Mouse (Mus musculus): ENCODE measurements around the gene Gm47959. TPM values are rescaled to one million over a fixed set of nuclear protein-coding genes. Genes with fewer than 3 reads are reported as not detected.

Gm47959 gene
- polyA plus RNA-seq, 1 experiment from 2014 or later = not detected

DNA sequence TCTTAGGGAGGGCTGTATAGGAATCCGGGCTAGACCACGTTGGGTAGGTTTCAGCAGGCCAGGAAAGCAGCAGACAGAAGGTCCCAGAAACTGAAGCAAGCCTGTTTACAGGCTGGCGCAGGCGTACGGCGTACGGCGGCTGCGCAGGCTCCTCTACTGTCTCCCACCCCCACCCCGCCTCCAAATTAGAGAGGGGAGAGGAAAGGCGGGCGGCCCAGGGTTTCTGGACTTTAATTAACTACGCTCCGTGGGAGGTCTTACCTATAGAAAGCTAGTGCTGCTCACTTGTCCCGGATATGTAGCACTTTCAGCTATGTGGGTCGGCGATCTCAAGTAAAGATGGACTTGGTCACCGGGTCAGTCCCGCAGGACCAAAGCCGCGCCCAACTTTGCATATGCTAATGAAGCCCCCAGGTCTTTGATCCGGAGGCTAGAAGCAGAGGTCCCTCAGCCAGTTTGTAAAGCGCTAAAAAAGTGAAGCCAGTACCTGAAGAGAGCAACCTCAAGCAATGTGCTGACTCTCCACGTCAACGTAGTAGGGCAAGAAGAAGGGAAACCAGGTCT is 37.8 kb downstream of the Gm47959 start, which contains the start of gene Slc19a3:
TSS of gene Slc19a3 (minus strand) at position 340 of the 564 bp plus-strand sequence.
- Histone ChIP-seq H3K27ac (peak within 1 kb of the TSS; percentile 62), H3K27me3 (ENCODE audit: insufficient read depth, poor library complexity, severe bottlenecking) (no peaks in the 10 kb centered on the region), H3K36me3 (no peaks in the 10 kb centered on the region), H3K4me3 (peak within 1 kb of the TSS; percentile 60), H3K4me1 (replicated peaks) (peaks cover 11% of the 10 kb centered on the region), H3K9me3 (no peaks in the 10 kb centered on the region)
- peak; percentile 54 for DNase-seq (ENCODE audit: low spot score)
- under 1% methylated on average over 25 of the region's 25 CpGs for WGBS

DNA sequence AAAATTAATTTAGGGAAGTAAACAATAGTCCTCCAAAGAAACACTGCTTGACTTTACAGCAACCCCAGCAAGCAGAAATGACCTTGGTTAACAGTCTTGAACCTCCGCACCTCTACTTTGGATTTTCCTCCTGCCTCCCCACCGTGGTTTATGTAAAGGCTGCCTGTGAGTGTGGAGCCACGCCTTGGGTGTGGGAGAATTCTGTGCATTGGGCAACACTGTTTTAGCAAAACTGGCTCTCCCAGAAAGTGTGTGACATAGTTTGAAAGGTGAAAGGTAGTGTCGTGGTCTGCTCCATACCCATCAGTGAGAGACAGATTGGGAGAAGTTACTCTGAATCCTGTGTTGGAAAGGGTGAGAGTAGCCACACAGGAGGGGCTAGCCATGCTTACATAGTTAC is 38.7 kb downstream of the Gm47959 start:
- DNase-seq (ENCODE audit: low spot score) = no peak
- H3K36me3 ChIP-seq = no peaks in the 10 kb centered on the region
- H3K4me3 ChIP-seq = no peak overlapping the region
- H3K9me3 ChIP-seq = no peaks in the 10 kb centered on the region
- peaks cover 11% of the 10 kb centered on the region for H3K4me1 ChIP-seq (replicated peaks)
- WGBS = 78% methylated on average over 4 of the region's 4 CpGs
- H3K27ac ChIP-seq = no peak overlapping the region
- H3K27me3 ChIP-seq (ENCODE audit: insufficient read depth, poor library complexity, severe bottlenecking) = no peaks in the 10 kb centered on the region

DNA sequence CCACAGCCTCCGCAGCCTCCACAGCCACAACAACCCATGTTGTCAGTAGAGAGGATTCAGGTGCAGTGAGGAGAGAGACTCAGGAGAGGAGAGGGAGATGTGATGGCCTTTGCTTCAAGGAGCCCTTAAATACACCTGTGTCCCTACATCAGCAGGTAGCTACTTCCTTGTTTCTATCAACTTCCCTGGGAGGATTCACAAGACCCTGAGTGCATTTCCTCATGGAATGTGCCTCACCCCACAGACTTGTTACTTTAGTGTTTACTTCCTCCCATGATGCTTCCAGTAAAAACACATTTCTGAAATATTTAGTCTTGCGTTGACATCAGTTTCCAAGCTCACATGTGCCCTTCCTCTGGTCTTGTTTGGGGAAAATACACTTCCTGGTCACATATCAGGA is 42.0 kb downstream of the Gm47959 start, which contains the start of gene Krtap28-10:
TSS of gene Krtap28-10 (minus strand) at position 101 of the 400 bp plus-strand sequence.
- no peak for DNase-seq (ENCODE audit: low spot score)
- H3K9me3 ChIP-seq = no peaks in the 10 kb centered on the region
- H3K4me1 ChIP-seq (replicated peaks) = peaks cover 11% of the 10 kb centered on the region
- no peaks in the 10 kb centered on the region for H3K36me3 ChIP-seq
- H3K27me3 ChIP-seq (ENCODE audit: insufficient read depth, poor library complexity, severe bottlenecking) = no peaks in the 10 kb centered on the region
- no peak within 1 kb of the TSS for H3K27ac ChIP-seq
- no peak within 1 kb of the TSS for H3K4me3 ChIP-seq
- WGBS = 94% methylated on average over 2 of the region's 2 CpGs

DNA sequence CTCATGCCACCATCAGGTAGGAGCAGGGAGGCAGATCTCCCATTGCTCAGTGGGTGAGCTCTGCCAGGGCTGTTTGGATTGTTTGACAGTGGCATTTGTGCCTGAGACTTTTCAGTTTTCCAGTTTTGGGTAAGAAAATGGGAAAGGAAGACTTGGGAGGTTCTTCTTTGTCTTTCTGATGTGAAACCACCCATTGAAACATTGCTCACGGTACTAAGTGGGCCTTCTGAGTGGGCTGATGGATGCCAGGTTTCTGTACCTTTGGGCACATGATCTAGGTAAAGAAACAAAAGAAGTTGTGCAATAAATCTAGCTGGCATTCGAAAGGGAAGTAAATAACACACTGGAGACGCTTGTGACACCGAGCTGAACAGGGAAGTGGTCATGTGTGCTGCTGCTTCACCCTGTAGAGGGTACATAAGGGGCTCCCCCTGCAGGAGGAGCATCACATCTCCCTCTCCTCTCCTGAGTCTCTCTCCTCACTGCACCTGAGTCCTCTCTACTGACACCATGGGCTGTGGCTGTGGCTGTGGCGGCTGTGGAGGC is 44.6 kb downstream of the Gm47959 start, which contains the start of gene Gm47969:
TSS of gene Gm47969 (plus strand) at position 51 of the 546 bp plus-strand sequence.
- DNase-seq (ENCODE audit: low spot score) = no peak
- WGBS = 88% methylated on average over 5 of the region's 5 CpGs

More for the DNA sequence above, 44.6 kb downstream of the Gm47959 start, which contains the start of gene Gm47969:
- no peaks in the 10 kb centered on the region for H3K36me3 ChIP-seq
- no peak within 1 kb of the TSS for H3K4me3 ChIP-seq
- no peaks in the 10 kb centered on the region for H3K27me3 ChIP-seq (ENCODE audit: insufficient read depth, poor library complexity, severe bottlenecking)
- H3K4me1 ChIP-seq (replicated peaks) = no peaks in the 10 kb centered on the region
- no peaks in the 10 kb centered on the region for H3K9me3 ChIP-seq
- no peak within 1 kb of the TSS for H3K27ac ChIP-seq

Other genes with a start within 250 kb of the Gm47959 start
- gene Tm4sf20, start 232.1 kb upstream of the Gm47959 start, polyA plus RNA-seq (2016; fragmentation: Nextera tagmentation; extraction: Ambion mirVana) = 0.13 TPM in 1 of 2 replicates, not detected in the other
- gene Gm47791, start 229.3 kb upstream of the Gm47959 start, polyA plus RNA-seq (2016; fragmentation: Nextera tagmentation; extraction: Ambion mirVana) = not detected in 2 replicates
- gene Agfg1, start 161.1 kb upstream of the Gm47959 start, polyA plus RNA-seq (2016; fragmentation: Nextera tagmentation; extraction: Ambion mirVana) = 27.6 and 34.5 TPM in 2 replicates
- gene A030005L19Rik, start 87.2 kb upstream of the Gm47959 start, polyA plus RNA-seq (2016; fragmentation: Nextera tagmentation; extraction: Ambion mirVana) = 0.41 TPM in 1 of 2 replicates, not detected in the other
- not detected in 2 replicates for gene A030014E15Rik, start 75.6 kb upstream of the Gm47959 start, polyA plus RNA-seq (2016; fragmentation: Nextera tagmentation; extraction: Ambion mirVana)
- gene Gm6217, start 69.1 kb upstream of the Gm47959 start, polyA plus RNA-seq (2016; fragmentation: Nextera tagmentation; extraction: Ambion mirVana) = not detected in 2 replicates
- gene A030003K21Rik, start 57.2 kb upstream of the Gm47959 start, polyA plus RNA-seq (2016; fragmentation: Nextera tagmentation; extraction: Ambion mirVana) = not detected in 2 replicates
- gene Gm7544, start 44.5 kb upstream of the Gm47959 start, polyA plus RNA-seq (2016; fragmentation: Nextera tagmentation; extraction: Ambion mirVana) = not detected in 2 replicates
- not detected in 2 replicates for gene Gm47955, start 40.3 kb upstream of the Gm47959 start, polyA plus RNA-seq (2016; fragmentation: Nextera tagmentation; extraction: Ambion mirVana)
- gene Slc19a3, start 37.9 kb downstream of the Gm47959 start, polyA plus RNA-seq (2016; fragmentation: Nextera tagmentation; extraction: Ambion mirVana) = 0.47 and 0.67 TPM in 2 replicates
- gene Krtap28-10, start 41.9 kb downstream of the Gm47959 start, polyA plus RNA-seq (2016; fragmentation: Nextera tagmentation; extraction: Ambion mirVana) = not detected in 2 replicates
- not detected in 2 replicates for gene Gm47969, start 44.4 kb downstream of the Gm47959 start, polyA plus RNA-seq (2016; fragmentation: Nextera tagmentation; extraction: Ambion mirVana)
- gene A030005K14Rik, start 58.8 kb downstream of the Gm47959 start, polyA plus RNA-seq (2016; fragmentation: Nextera tagmentation; extraction: Ambion mirVana) = not detected in 2 replicates
- not detected in 2 replicates for gene Krtap28-13, start 60.4 kb downstream of the Gm47959 start, polyA plus RNA-seq (2016; fragmentation: Nextera tagmentation; extraction: Ambion mirVana)
- 0.26 TPM in 1 of 2 replicates, not detected in the other for gene Ccl20, start 116.2 kb downstream of the Gm47959 start, polyA plus RNA-seq (2016; fragmentation: Nextera tagmentation; extraction: Ambion mirVana)
- 0.67 and 0.85 TPM in 2 replicates for gene Daw1, start 159.2 kb downstream of the Gm47959 start, polyA plus RNA-seq (2016; fragmentation: Nextera tagmentation; extraction: Ambion mirVana)